Mouse (Mus musculus) thymus, adult 2 months (tissue): ENCODE data around the gene Cacna1c.

ENCODE experiments used
- CTCF ChIP-seq: fragments of 200-500 bp; IDR thresholded peaks from 2 replicates; pipeline ENCODE4 v1.5.1; 2012; ENCODE audit warnings: mild to moderate bottlenecking, control low read depth, low read length, moderate library complexity, borderline replicate concordance; ENCODE audit not compliant: control insufficient read depth, poor library complexity, insufficient read depth; ENCODE audit errors: extremely low read depth
- POLR2A ChIP-seq: fragments of 200-500 bp; IDR thresholded peaks from 2 replicates; pipeline ENCODE4 v1.6.1; 2012; ENCODE audit warnings: mild to moderate bottlenecking, low read length, control low read depth, moderate library complexity; ENCODE audit not compliant: control insufficient read depth, poor library complexity, insufficient read depth; ENCODE audit errors: extremely low read depth

DNA sequence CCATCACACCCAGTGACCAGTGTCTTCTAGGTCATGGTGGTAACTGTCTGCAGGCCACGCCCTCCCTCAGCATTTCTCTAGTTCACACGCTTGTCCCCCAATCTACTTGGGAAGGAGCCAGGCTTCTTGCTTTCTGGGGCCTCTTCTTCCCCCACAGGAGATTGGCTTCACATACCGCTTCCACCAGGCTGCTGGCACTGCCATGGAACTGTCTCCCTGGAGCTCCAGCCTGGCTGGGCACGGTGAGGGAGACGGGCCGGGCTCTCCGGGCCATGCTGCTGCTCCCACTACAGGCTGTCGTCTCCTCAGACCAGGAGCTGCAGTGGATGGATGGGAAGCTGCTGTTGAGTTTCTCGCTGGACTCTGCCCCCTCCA is 600.5 kb downstream of the Cacna1c start:
- TF ChIP-seq CTCF (no peak), POLR2A (no peak)
